Mouse (Mus musculus): ENCODE results near the gene Angptl4.
"Not testable (repeated sequence)": the region's sequence is repeated elsewhere in the genome, so short reads cannot be mapped to it uniquely, and the experiment has no call there.

Gene Angptl4

GRCm38 (mm10) chr17:33781124-33781977 is at the start of gene Angptl4:
Angptl4 (minus strand) TSS chr17:33781830.
- peak in 1 of 2 experiments; percentile 24 for DNase-seq (ENCODE audit: low spot score in 2 of 2)

- no peak for DNase-seq (ENCODE audit: low spot score in 2 of 2)
These were observed 47.9 kb upstream of the Angptl4 start for GRCm38 (mm10) chr17:33829561-33829960.

- no peak for DNase-seq (ENCODE audit: low spot score in 2 of 2)
These were observed 47.3 kb upstream of the Angptl4 start for GRCm38 (mm10) chr17:33828892-33829291.

- DNase-seq (ENCODE audit: low spot score in 2 of 2), result no peak
These were observed 45.2 kb upstream of the Angptl4 start for GRCm38 (mm10) chr17:33826850-33827249.

GRCm38 (mm10) chr17:33825462-33825861 is 43.8 kb upstream of the Angptl4 start:
- DNase-seq (ENCODE audit: low spot score in 2 of 2), result no peak

- DNase-seq (ENCODE audit: low spot score in 2 of 2), result not testable (repeated sequence)
These were observed 43.3 kb upstream of the Angptl4 start for GRCm38 (mm10) chr17:33824997-33825330.

- DNase-seq (ENCODE audit: low spot score in 2 of 2), result peak; percentile 96 to 98
These were observed 42.7 kb upstream of the Angptl4 start, which contains the start of the genes Rps28 and Ndufa7 for GRCm38 (mm10) chr17:33824084-33824996. Rps28 (minus strand) TSS chr17:33824562. Ndufa7 (plus strand) TSS chr17:33824572.

GRCm38 (mm10) chr17:33823171-33823570 is 41.5 kb upstream of the Angptl4 start:
- DNase-seq (ENCODE audit: low spot score in 2 of 2), result not testable (repeated sequence)

GRCm38 (mm10) chr17:33822436-33822959 is 40.9 kb upstream of the Angptl4 start:
- DNase-seq (ENCODE audit: low spot score in 2 of 2), result no peak

- no peak for DNase-seq (ENCODE audit: low spot score in 2 of 2)
These were observed 36.5 kb upstream of the Angptl4 start for GRCm38 (mm10) chr17:33817969-33818643.

GRCm38 (mm10) chr17:33817184-33817968 is 35.7 kb upstream of the Angptl4 start:
- peak; percentile 69 to 80 for DNase-seq (ENCODE audit: low spot score in 2 of 2)

- DNase-seq (ENCODE audit: low spot score in 2 of 2), result no peak
These were observed 35.0 kb upstream of the Angptl4 start for GRCm38 (mm10) chr17:33816612-33817011.

- DNase-seq (ENCODE audit: low spot score in 2 of 2), result no peak
These were observed 33.8 kb upstream of the Angptl4 start for GRCm38 (mm10) chr17:33815399-33815798.

- no peak for DNase-seq (ENCODE audit: low spot score in 2 of 2)
These were observed 31.4 kb upstream of the Angptl4 start for GRCm38 (mm10) chr17:33812990-33813389.

GRCm38 (mm10) chr17:33812475-33812874 is 30.8 kb upstream of the Angptl4 start:
- no peak for DNase-seq (ENCODE audit: low spot score in 2 of 2)

- DNase-seq (ENCODE audit: low spot score in 2 of 2), result no peak
These were observed 29.5 kb upstream of the Angptl4 start for GRCm38 (mm10) chr17:33811142-33811516.

GRCm38 (mm10) chr17:33810334-33811141 is 28.9 kb upstream of the Angptl4 start, which contains the start of gene Kank3:
Kank3 (plus strand) TSS chr17:33810519.
- DNase-seq (ENCODE audit: low spot score in 2 of 2), result peak; percentile 89 to 91

- no peak for DNase-seq (ENCODE audit: low spot score in 2 of 2)
These were observed 26.6 kb upstream of the Angptl4 start for GRCm38 (mm10) chr17:33808192-33808591.

- DNase-seq (ENCODE audit: low spot score in 2 of 2), result no peak
These were observed 25.7 kb upstream of the Angptl4 start for GRCm38 (mm10) chr17:33807181-33807888.
